Mouse (Mus musculus): ENCODE measurements around the gene Uggt1.

Gene Uggt1

GRCm38 (mm10) chr1:36118958-36119357, 125.6 kb downstream of the Uggt1 start:
- DNase-seq (ENCODE audit: extremely low spot score, low read depth, low spot score): no peak

- DNase-seq (ENCODE audit: extremely low spot score, low read depth, low spot score): no peak
Observed at GRCm38 (mm10) chr1:36118061-36118685, 126.3 kb downstream of the Uggt1 start.

- DNase-seq (ENCODE audit: extremely low spot score, low read depth, low spot score): no peak
Observed at GRCm38 (mm10) chr1:36116488-36116887, 128.0 kb downstream of the Uggt1 start.

- no peak for DNase-seq (ENCODE audit: extremely low spot score, low read depth, low spot score)
Observed at GRCm38 (mm10) chr1:36114844-36115243, 129.7 kb downstream of the Uggt1 start.

GRCm38 (mm10) chr1:36113670-36114069, 130.8 kb downstream of the Uggt1 start:
- no peak for DNase-seq (ENCODE audit: extremely low spot score, low read depth, low spot score)

GRCm38 (mm10) chr1:36112665-36113064, 131.9 kb downstream of the Uggt1 start:
- no peak for DNase-seq (ENCODE audit: extremely low spot score, low read depth, low spot score)

GRCm38 (mm10) chr1:36109987-36110386, 134.5 kb downstream of the Uggt1 start:
- DNase-seq (ENCODE audit: extremely low spot score, low read depth, low spot score): no peak

GRCm38 (mm10) chr1:36105917-36106706, 138.4 kb downstream of the Uggt1 start:
- no peak for DNase-seq (ENCODE audit: extremely low spot score, low read depth, low spot score)

- no peak for DNase-seq (ENCODE audit: extremely low spot score, low read depth, low spot score)
Observed at GRCm38 (mm10) chr1:36100371-36100770, 144.1 kb downstream of the Uggt1 start.

GRCm38 (mm10) chr1:36098432-36098831, 146.1 kb downstream of the Uggt1 start:
- DNase-seq (ENCODE audit: extremely low spot score, low read depth, low spot score): no peak

GRCm38 (mm10) chr1:36095423-36096272, 148.9 kb downstream of the Uggt1 start:
- DNase-seq (ENCODE audit: extremely low spot score, low read depth, low spot score): no peak

GRCm38 (mm10) chr1:36093741-36094140, 150.8 kb downstream of the Uggt1 start:
- no peak for DNase-seq (ENCODE audit: extremely low spot score, low read depth, low spot score)

- no peak for DNase-seq (ENCODE audit: extremely low spot score, low read depth, low spot score)
Observed at GRCm38 (mm10) chr1:36091246-36091645, 153.3 kb downstream of the Uggt1 start.

GRCm38 (mm10) chr1:36090722-36091110, 153.8 kb downstream of the Uggt1 start:
- DNase-seq (ENCODE audit: extremely low spot score, low read depth, low spot score): no peak
